27 mouse cellular contexts compared by ENCODE assay signal in genomic region chr15:92850854-92851253, GRCm38 (mm10).
"Had no signal": no experiment of that assay in that cellular context is flagged by ENCODE, and none has a peak within 500 bp of the region (broad histone marks: within the 10 kb centered on the region; RNA-seq: fewer than 3 reads in every experiment).

No protein-coding gene starts in this region.

- H3K4me1 ChIP-seq: heart, embryonic 13.5 days; heart, embryonic 15.5 days; hindbrain, embryonic 12.5 days; intestine, embryonic 15.5 days; kidney, embryonic 15.5 days; limb, embryonic 10.5 days had no signal

- ATAC-seq: forebrain, embryonic 15.5 days; forebrain, postnatal 0 days; hindbrain, embryonic 16.5 days; inflammation-experienced regulatory T-cells, adult 6 months; intestine, embryonic 15.5 days; intestine, postnatal 0 days had no signal

- H3K9me3 ChIP-seq: forebrain, embryonic 15.5 days; heart, embryonic 13.5 days; heart, embryonic 15.5 days; hindbrain, embryonic 12.5 days; intestine, embryonic 15.5 days; kidney, embryonic 15.5 days; limb, embryonic 10.5 days; limb, embryonic 12.5 days had no signal

- H3K27me3 ChIP-seq: forebrain, embryonic 15.5 days; heart, embryonic 13.5 days; heart, embryonic 15.5 days; hindbrain, embryonic 12.5 days; intestine, embryonic 15.5 days; limb, embryonic 12.5 days had no signal

- H3K4me2 ChIP-seq: forebrain, embryonic 15.5 days; heart, embryonic 11.5 days; heart, embryonic 13.5 days; heart, embryonic 15.5 days; hindbrain, embryonic 12.5 days; hindbrain, embryonic 14.5 days; intestine, embryonic 15.5 days; kidney, embryonic 15.5 days; limb, embryonic 12.5 days had no signal

- H3K36me3 ChIP-seq: forebrain, embryonic 15.5 days; heart, embryonic 13.5 days; heart, embryonic 15.5 days; hindbrain, embryonic 12.5 days; intestine, embryonic 15.5 days; kidney, embryonic 15.5 days; limb, embryonic 10.5 days; limb, embryonic 12.5 days had no signal

- H3K4me3 ChIP-seq: forebrain, embryonic 15.5 days; heart, adult 2 months; heart, embryonic 13.5 days; heart, embryonic 15.5 days; hindbrain, embryonic 12.5 days; intestine, embryonic 15.5 days; kidney, embryonic 15.5 days; layer of hippocampus, adult 2 months; left cerebral cortex, adult 2 months; limb, embryonic 10.5 days; limb, embryonic 12.5 days had no signal

- H3K9ac ChIP-seq: forebrain, embryonic 15.5 days; forebrain, postnatal 0 days; heart, embryonic 13.5 days; heart, embryonic 15.5 days; hindbrain, embryonic 12.5 days; hindbrain, embryonic 14.5 days; intestine, embryonic 15.5 days; kidney, embryonic 15.5 days; limb, embryonic 12.5 days had no signal

- H3K27ac ChIP-seq: forebrain, embryonic 15.5 days; heart, adult 2 months; heart, embryonic 13.5 days; heart, embryonic 15.5 days; hindbrain, embryonic 12.5 days; hindbrain, embryonic 14.5 days; intestine, embryonic 15.5 days; kidney, embryonic 15.5 days; kidney, postnatal 0 days; layer of hippocampus, adult 2 months; left cerebral cortex, adult 2 months; limb, embryonic 10.5 days; limb, embryonic 12.5 days had no signal

- DNase-seq: forebrain, postnatal 0 days; gastrocnemius, postnatal 14 days; gastrocnemius, postnatal 36 days; heart, adult 11 months; heart, adult 2 months; heart, postnatal 14 days; heart, postnatal 36 days; kidney, adult 18-20 months; kidney, postnatal 25 days; kidney, postnatal 4 days; liver had no signal
